Mouse (Mus musculus): ENCODE results near the gene Vmn2r98. TPM values are rescaled to one million over a fixed set of nuclear protein-coding genes. Genes with fewer than 3 reads are reported as not detected.
"Not testable (repeated sequence)": the region's sequence is repeated elsewhere in the genome, so short reads cannot be mapped to it uniquely, and the experiment has no call there.

The Vmn2r98 gene
- not detected in 2 replicates for polyA plus RNA-seq (2015; fragmentation: Nextera tagmentation; extraction: Ambion mirVana)

GRCm38 (mm10) chr17:19053160-19053559 is at the start of gene Vmn2r98:
Vmn2r98 (plus strand) TSS chr17:19053460.
- H3K4me3 ChIP-seq; H3K9ac ChIP-seq; H3K36me3 ChIP-seq; H3K9me3 ChIP-seq; ATAC-seq (ENCODE audit: low FRiP score, low read depth); H3K4me2 ChIP-seq (replicated peaks); H3K4me1 ChIP-seq; H3K27me3 ChIP-seq; H3K27ac ChIP-seq: not testable (repeated sequence)

- H3K9ac ChIP-seq: not testable (repeated sequence)
- 61% methylated on average over 1 of the region's 1 CpGs for WGBS
Observed at GRCm38 (mm10) chr17:19031441-19031840, 21.8 kb upstream of the Vmn2r98 start.

GRCm38 (mm10) chr17:19031962-19032361 is 21.3 kb upstream of the Vmn2r98 start:
- no peak overlapping the region for H3K9ac ChIP-seq
- WGBS: 73% methylated on average over 2 of the region's 2 CpGs
- H3K27ac ChIP-seq: no peak overlapping the region
- no peak overlapping the region for H3K4me3 ChIP-seq
- H3K4me2 ChIP-seq (replicated peaks): no peak overlapping the region
- H3K4me1 ChIP-seq: no peaks in the 10 kb centered on the region
- no peaks in the 10 kb centered on the region for H3K27me3 ChIP-seq
- H3K9me3 ChIP-seq: peaks cover 45% of the 10 kb centered on the region
- H3K36me3 ChIP-seq: no peaks in the 10 kb centered on the region
- no peak for ATAC-seq (ENCODE audit: low FRiP score, low read depth)

More at GRCm38 (mm10) chr17:19031441-19031840, 21.8 kb upstream of the Vmn2r98 start:
- not testable (repeated sequence) for H3K27me3 ChIP-seq; H3K4me2 ChIP-seq (replicated peaks); H3K4me1 ChIP-seq; H3K36me3 ChIP-seq; H3K27ac ChIP-seq; H3K4me3 ChIP-seq; ATAC-seq (ENCODE audit: low FRiP score, low read depth)
- H3K9me3 ChIP-seq: peaks cover 44% of the 10 kb centered on the region

GRCm38 (mm10) chr17:19032721-19033120 is 20.5 kb upstream of the Vmn2r98 start:
- Histone ChIP-seq H3K36me3 (no peaks in the 10 kb centered on the region), H3K9me3 (peaks cover 48% of the 10 kb centered on the region), H3K4me1 (no peaks in the 10 kb centered on the region), H3K4me2 (replicated peaks) (no peak overlapping the region), H3K27ac (no peak overlapping the region), H3K4me3 (no peak overlapping the region), H3K9ac (no peak overlapping the region), H3K27me3 (no peaks in the 10 kb centered on the region)
- no peak for ATAC-seq (ENCODE audit: low FRiP score, low read depth)
- WGBS: 65% methylated on average over 3 of the region's 3 CpGs

Other genes starting within 250 kb of the Vmn2r98 start
- gene Vmn2r97, start 139.2 kb upstream of the Vmn2r98 start, polyA plus RNA-seq (2015; fragmentation: Nextera tagmentation; extraction: Ambion mirVana): 0.04 TPM in 1 of 2 replicates, not detected in the other

Data from limb, embryonic 13.5 days (tissue).